Mouse (Mus musculus) right cerebral cortex, adult 18-20 months (tissue): Measurements from ENCODE around the gene Vmn2r28.
"Not testable (repeated sequence)": the region's sequence is repeated elsewhere in the genome, so short reads cannot be mapped to it uniquely, and the experiment has no call there.

Source experiments
- DNase-seq: peaks from one replicate; pipeline ENCODE4 v3.0.0; 2022; ENCODE audit warnings: mixed read lengths

Gene Vmn2r28

GRCm38 (mm10) chr7:5493856-5494255 lies at the start of gene Vmn2r28:
Gene Vmn2r28, minus strand, starts transcription at chr7:5493956.
- not testable (repeated sequence) for DNase-seq

- not testable (repeated sequence) for DNase-seq
Observed at GRCm38 (mm10) chr7:5540770-5541436, 47.1 kb upstream of the Vmn2r28 start.

GRCm38 (mm10) chr7:5456674-5457073 lies 37.1 kb downstream of the Vmn2r28 start, which contains the start of gene Vmn1r59:
Gene Vmn1r59, minus strand, starts transcription at chr7:5456774.
- DNase-seq = no peak

- DNase-seq = not testable (repeated sequence)
Observed at GRCm38 (mm10) chr7:5454011-5454410, 39.7 kb downstream of the Vmn2r28 start.

GRCm38 (mm10) chr7:5448627-5449026 lies 45.1 kb downstream of the Vmn2r28 start:
- no peak for DNase-seq
